Mouse (Mus musculus) heart, adult 2 months (tissue): ENCODE data around the gene Gipc2.

Source experiments
- CTCF ChIP-seq: fragments of 200-600 bp; IDR thresholded peaks from 2 replicates; pipeline ENCODE4 v1.8.1; 2022; ENCODE audit warnings: antibody characterized with exemption, mild to moderate bottlenecking, moderate library complexity
- EP300 ChIP-seq: fragments of 200-500 bp; IDR thresholded peaks from 2 replicates; pipeline ENCODE4 v1.6.1; 2011; ENCODE audit warnings: low read depth, low read length, control low read depth; ENCODE audit not compliant: insufficient read depth

DNA sequence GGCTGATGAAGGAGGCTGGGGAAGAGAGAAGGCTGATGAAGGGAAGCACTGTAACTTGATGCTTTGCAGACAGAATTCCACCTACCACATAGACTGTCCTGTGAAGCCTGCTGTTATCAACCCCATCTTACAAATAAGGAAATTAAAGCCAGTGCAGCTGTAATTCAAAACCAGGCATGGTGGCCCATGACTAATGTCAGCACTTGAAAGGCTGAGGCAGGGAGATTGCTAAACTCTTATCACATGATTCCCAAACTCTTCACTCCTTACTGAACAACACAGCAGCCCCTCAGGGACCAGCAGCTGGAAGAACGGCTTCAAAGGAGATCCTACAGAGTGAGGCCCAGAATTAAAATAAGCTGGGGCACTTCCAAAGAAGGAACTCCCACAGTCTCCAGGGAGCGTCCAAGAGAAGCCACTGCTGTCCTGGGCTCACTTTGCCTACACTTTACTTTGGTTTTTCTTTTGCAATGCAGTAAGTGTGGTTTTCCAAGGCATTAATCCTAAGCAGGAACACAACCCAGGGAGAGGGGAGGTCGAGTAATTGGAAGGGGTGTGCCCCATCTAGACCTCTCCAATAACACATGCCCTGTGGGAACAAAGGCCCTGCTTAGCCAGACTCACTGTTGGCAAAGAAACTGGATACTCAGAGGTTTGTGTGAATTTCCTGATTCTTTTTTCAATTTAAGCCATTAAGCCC, 57.3 kb downstream of the Gipc2 start:
- TF ChIP-seq CTCF (no peak), EP300 (no peak)
